Mouse (Mus musculus) megakaryocyte-erythroid progenitor cell, adult 5-6 weeks (primary cell): ENCODE measurements around the gene Gm17581. TPM values are rescaled to one million over a fixed set of nuclear protein-coding genes. Genes with fewer than 3 reads are reported as not detected.

Experiments used
- ATAC-seq: replicated peaks from 2 replicates; pipeline ENCODE4 v1.8.0; 2016; ENCODE audit warnings: mild to moderate bottlenecking, inconsistent platforms; ENCODE audit not compliant: severe bottlenecking, poor library complexity, low FRiP score, low TSS enrichment
- total RNA-seq, 2 experiments: library from RNA; stranded (forward) in 1 of 2; stranded (reverse) in 1 of 2; fragments of 200-1000, 215-1000 nt in 1 of 2; fragments of >200 nt in 1 of 2; fragmentation: Nextera tagmentation in 1 of 2; gene quantifications; 2 replicates each; pipeline ENCODE4 v1.2.3; 2014 to 2017

Gene Gm17581
- total RNA-seq, 2 experiments from 2014 or later = not detected

GRCm38 (mm10) chr2:155695316-155695715 is 40.4 kb downstream of the Gm17581 start:
- no peak for ATAC-seq

- no peak for ATAC-seq
Observed at GRCm38 (mm10) chr2:155694564-155694963, 41.1 kb downstream of the Gm17581 start.

GRCm38 (mm10) chr2:155693136-155693535 is 42.5 kb downstream of the Gm17581 start:
- no peak for ATAC-seq

- peak; percentile 95 for ATAC-seq
Observed at GRCm38 (mm10) chr2:155691723-155692493, 43.8 kb downstream of the Gm17581 start, which contains the start of gene Trpc4ap. Gene Trpc4ap, minus strand, starts transcription at chr2:155692384.

GRCm38 (mm10) chr2:155691336-155691722 is 44.3 kb downstream of the Gm17581 start:
- ATAC-seq = no peak

GRCm38 (mm10) chr2:155689211-155689610 is 46.5 kb downstream of the Gm17581 start:
- ATAC-seq = no peak

- ATAC-seq = no peak
Observed at GRCm38 (mm10) chr2:155687746-155688145, 47.9 kb downstream of the Gm17581 start.

GRCm38 (mm10) chr2:155686572-155686971 is 49.1 kb downstream of the Gm17581 start:
- no peak for ATAC-seq

Other genes starting within 250 kb of the Gm17581 start
- 33.7 and 36.7 TPM in 2 replicates for gene Acss2, start 217.9 kb downstream of the Gm17581 start, total RNA-seq (2014; fragmentation: Nextera tagmentation)
- 27.4 and 37.7 TPM in 2 replicates for gene Acss2, start 217.9 kb downstream of the Gm17581 start, total RNA-seq (2017)
- gene Ggt7, start 217.6 kb downstream of the Gm17581 start, total RNA-seq (2014; fragmentation: Nextera tagmentation) = not detected in 2 replicates
- not detected in 2 replicates for gene Ggt7, start 217.6 kb downstream of the Gm17581 start, total RNA-seq (2017)
- gene Gss, start 143.1 kb downstream of the Gm17581 start, total RNA-seq (2014; fragmentation: Nextera tagmentation) = 20.2 and 27.0 TPM in 2 replicates
- gene Gss, start 143.1 kb downstream of the Gm17581 start, total RNA-seq (2017) = 18.9 and 23.2 TPM in 2 replicates
- gene Myh7b, start 124.7 kb downstream of the Gm17581 start, total RNA-seq (2014; fragmentation: Nextera tagmentation) = not detected in 2 replicates
- gene Myh7b, start 124.7 kb downstream of the Gm17581 start, total RNA-seq (2017) = not detected in 2 replicates
- gene Trpc4ap, start 43.5 kb downstream of the Gm17581 start, total RNA-seq (2014; fragmentation: Nextera tagmentation) = 86.6 and 122 TPM in 2 replicates
- 45.2 and 61.0 TPM in 2 replicates for gene Trpc4ap, start 43.5 kb downstream of the Gm17581 start, total RNA-seq (2017)
- 15.9 and 23.0 TPM in 2 replicates for gene Edem2, start 6.4 kb downstream of the Gm17581 start, total RNA-seq (2014; fragmentation: Nextera tagmentation)
- gene Edem2, start 6.4 kb downstream of the Gm17581 start, total RNA-seq (2017) = 10.1 and 14.7 TPM in 2 replicates
- gene Procr, start 15.3 kb upstream of the Gm17581 start, total RNA-seq (2014; fragmentation: Nextera tagmentation) = not detected in 2 replicates
- gene Procr, start 15.3 kb upstream of the Gm17581 start, total RNA-seq (2017) = 1.4 TPM in 1 of 2 replicates, not detected in the other
- gene Mmp24, start 39.5 kb upstream of the Gm17581 start, total RNA-seq (2014; fragmentation: Nextera tagmentation) = not detected in 2 replicates
- 0.05 TPM in 1 of 2 replicates, not detected in the other for gene Mmp24, start 39.5 kb upstream of the Gm17581 start, total RNA-seq (2017)
- gene BC029722, start 83.6 kb upstream of the Gm17581 start, total RNA-seq (2014; fragmentation: Nextera tagmentation) = 9.0 and 9.9 TPM in 2 replicates
- 4.4 and 10.3 TPM in 2 replicates for gene BC029722, start 83.6 kb upstream of the Gm17581 start, total RNA-seq (2017)
- gene Eif6, start 91.1 kb upstream of the Gm17581 start, total RNA-seq (2014; fragmentation: Nextera tagmentation) = 234 and 280 TPM in 2 replicates
- gene Eif6, start 91.1 kb upstream of the Gm17581 start, total RNA-seq (2017) = 50.6 and 110 TPM in 2 replicates
- gene Fam83c, start 99.0 kb upstream of the Gm17581 start, total RNA-seq (2014; fragmentation: Nextera tagmentation) = not detected in 2 replicates
- not detected in 2 replicates for gene Fam83c, start 99.0 kb upstream of the Gm17581 start, total RNA-seq (2017)
- gene Uqcc1, start 194.4 kb upstream of the Gm17581 start, total RNA-seq (2014; fragmentation: Nextera tagmentation) = 33.6 and 42.4 TPM in 2 replicates
- gene Uqcc1, start 194.4 kb upstream of the Gm17581 start, total RNA-seq (2017) = 63.6 and 72.4 TPM in 2 replicates
- gene Gm15557, start 204.9 kb upstream of the Gm17581 start, total RNA-seq (2014; fragmentation: Nextera tagmentation) = not detected in 2 replicates
- not detected in 2 replicates for gene Gm15557, start 204.9 kb upstream of the Gm17581 start, total RNA-seq (2017)
- not detected in 2 replicates for gene Gdf5, start 209.5 kb upstream of the Gm17581 start, total RNA-seq (2014; fragmentation: Nextera tagmentation)
- not detected in 2 replicates for gene Gdf5, start 209.5 kb upstream of the Gm17581 start, total RNA-seq (2017)
- gene Cep250, start 220.6 kb upstream of the Gm17581 start, total RNA-seq (2014; fragmentation: Nextera tagmentation) = 22.0 and 26.1 TPM in 2 replicates
- 23.9 and 27.9 TPM in 2 replicates for gene Cep250, start 220.6 kb upstream of the Gm17581 start, total RNA-seq (2017)